Mouse (Mus musculus): ENCODE measurements around the gene Rcan1.

DNA sequence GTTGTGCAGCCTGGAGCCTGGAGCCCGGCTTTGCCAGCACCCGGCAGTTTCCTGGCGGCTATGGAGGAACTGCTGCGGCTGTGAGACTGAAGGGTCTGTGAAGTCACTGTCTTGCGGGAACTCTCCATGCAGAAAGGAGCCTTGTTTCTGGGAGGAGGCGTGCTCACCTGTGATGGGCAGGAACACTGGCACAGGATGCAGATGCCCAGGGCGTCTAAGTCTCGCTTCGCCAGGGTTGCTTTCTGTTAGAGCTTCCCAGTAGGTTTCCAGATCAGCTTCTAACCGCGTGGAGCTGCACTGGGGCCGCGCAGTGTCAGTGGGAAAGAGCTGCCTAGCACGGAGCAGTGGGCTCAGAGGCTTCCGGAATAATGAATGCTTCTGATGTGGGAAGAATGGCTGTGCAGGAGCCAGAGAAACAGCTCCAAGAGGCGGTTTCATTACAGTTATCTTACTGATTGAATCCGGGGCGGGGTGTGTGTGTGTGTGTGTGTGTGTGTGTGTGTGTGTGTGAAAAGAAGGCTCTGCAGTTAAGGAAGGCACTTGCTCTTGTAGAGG lies 35.2 kb downstream of the Rcan1 start:
- TF ChIP-seq POLR2A (IDR thresholded peaks at IDR 0.05; ENCODE audit: borderline replicate concordance, extremely low read depth, insufficient read depth, insufficient read length, poor library complexity, severe bottlenecking) (no peak), CTCF (IDR thresholded peaks at IDR 0.05; ENCODE audit: borderline replicate concordance, extremely low read depth, insufficient read depth, insufficient read length) (no peak)
